Mouse (Mus musculus) B cell, adult 2 months (primary cell): ENCODE measurements at regions not wholly inside any gene's neighbourhood (a gene's known extent, or its start where the extent isn't known, plus 50 kb on each side); places are given as distances from the start of the nearest gene placed in this dataset.

Experiments used
- DNase-seq, 2 experiments: peaks; one replicate each; pipeline ENCODE4 v3.0.0; 2022

DNA sequence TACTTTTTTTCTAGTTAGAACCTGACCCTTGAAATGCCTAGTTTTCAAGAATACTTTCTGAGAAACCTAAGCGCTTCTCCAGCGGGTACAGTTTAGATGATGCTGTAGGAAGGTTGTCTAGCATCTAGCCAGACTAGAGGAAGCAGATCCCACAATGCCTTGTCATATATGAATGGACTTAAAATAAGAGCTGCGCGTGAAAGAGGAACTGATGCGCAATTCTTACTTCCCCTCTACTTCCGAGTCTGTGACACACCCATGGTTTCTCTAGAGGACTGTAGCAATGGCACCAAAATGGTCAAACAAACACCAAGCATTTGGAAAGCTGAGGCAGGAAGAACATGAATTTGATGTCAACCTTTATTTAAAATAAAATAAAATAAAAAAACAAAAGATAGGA, 167.6 kb upstream of the Tyw5 start:
- DNase-seq, result peak; percentile 17 to 24

DNA sequence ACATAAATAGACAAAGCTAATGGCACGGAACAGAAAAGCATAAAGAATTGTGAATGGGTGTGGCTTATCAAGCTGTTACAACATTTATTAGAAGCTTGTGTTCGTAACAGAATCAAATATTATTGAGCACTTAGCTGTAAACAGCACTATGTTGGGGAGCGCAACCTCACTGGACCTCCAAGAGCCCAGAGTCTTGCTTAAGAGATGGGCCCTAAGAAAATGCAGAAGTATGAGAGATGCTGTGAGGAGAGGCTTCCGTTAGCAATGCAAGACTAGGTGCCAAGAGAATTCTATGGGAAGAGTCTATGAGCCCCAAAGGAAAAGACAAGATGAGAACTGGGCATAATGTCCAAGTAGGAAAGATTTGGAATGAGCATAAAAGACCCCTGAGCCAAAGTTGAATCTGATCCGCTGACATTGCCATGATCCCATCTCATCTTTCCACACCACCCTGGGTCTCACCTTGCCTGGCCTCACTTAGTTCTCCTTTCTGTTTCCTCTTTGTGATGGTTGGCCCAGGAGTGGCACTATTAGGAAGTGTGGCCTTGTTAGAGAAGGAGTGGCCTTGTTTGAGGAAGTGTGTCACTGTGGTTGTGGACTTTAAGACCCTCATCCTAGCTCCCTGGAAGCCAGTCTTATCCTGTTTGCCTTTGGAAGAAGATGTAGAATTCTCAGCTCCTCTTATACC, 169.3 kb upstream of the Tyw5 start:
- DNase-seq, result peak; percentile 28 to 29

DNA sequence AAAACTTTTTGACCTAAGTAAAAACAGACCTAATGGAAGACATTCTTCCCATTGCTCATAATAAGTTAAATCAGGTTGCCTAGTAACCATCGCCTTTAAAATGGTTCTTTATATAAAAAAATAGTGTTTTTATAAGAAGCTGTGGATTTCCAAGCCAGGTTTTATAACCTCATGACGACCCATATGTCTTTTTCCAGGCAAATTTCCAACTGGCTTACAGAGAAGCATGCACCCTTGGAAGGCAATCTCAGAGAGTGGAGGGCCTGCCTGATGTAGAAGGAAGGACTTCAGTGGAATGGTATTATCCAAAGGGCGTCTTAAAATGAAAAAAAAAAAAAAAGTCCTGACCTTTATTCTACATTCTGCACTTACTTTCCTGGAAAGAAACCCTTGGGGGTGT, 172.2 kb upstream of the Tyw5 start:
- DNase-seq, result no peak

DNA sequence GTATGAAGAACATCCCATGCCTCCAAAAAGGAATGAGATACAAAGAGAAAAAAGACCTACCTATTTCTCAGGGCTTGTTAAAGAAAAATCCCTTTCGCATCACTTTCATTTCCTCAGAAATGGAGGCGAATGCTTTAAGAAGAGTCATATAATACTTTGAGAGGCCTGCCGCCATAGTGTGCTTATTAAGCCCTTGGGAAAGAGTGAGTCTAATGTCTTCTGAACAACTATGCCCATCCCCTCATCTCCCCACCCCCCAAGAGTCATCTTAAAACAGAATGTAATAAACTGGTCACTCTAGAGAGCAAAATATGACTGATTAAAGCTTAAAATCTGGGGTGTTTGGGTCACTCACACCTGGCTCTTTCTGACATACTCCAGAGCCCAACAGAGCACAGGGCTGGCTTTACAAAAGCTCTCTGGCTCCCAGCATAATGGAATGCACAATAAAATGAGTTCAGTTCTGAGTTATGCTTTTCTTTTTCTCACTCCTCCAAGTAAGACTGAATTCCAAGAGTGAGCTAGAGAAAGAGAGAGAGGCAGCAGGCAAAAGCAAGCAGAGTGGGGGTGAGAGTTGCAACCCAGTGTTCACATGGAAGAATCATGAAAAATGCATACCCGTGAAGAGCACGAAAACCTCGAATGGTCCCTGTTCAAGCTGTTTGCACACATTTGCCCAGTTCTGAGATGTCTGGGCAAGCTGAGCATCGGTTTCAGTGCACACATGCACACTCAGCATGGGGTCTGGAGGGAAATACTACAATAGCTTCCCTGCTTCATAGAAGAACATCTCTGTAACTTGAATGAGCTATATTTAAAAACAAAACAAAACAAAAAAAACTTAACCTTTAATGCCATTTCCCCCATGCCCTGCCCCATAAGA, 180.0 kb upstream of the Spats2l start:
- DNase-seq, result no peak

DNA sequence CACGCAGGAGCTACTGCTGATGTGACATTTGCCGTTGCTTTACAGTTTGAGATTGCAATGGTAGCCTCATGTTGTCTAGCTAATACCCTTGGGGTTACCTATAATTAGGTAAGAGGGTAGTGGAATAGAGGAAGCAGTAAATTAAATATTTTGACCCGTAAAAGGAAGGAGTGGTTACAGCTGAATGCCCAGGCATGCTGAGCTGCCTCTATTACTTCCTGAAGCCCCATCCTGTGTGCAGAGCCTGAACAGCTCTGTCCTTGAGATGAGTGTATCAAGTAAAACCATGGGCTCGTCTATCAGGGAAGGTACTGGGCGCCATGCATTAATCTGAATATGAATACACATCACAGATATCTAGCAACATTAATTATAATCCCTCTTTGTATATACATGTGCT, 179.1 kb upstream of the Spats2l start:
- peak; percentile 25 to 37 for DNase-seq

DNA sequence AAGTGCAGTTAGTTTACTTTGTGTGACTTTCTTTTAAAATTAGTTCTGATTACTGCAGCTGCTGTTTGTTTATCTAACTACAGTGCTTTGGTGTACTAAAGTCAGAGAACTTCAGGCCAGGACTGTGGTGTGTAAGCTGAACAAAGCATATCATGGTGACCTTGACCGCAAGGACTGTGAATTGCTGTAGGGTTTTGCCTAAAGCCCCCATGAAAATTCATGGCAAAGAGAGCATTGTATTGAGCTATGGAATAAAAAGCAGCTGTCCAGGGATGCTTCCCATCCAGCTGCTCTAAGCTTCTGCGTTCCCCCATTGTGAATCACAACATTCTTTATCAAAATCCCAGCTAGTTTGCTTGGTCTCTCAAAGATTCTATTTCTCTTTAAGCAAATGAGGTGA, 173.0 kb upstream of the Spats2l start:
- DNase-seq, result no peak

DNA sequence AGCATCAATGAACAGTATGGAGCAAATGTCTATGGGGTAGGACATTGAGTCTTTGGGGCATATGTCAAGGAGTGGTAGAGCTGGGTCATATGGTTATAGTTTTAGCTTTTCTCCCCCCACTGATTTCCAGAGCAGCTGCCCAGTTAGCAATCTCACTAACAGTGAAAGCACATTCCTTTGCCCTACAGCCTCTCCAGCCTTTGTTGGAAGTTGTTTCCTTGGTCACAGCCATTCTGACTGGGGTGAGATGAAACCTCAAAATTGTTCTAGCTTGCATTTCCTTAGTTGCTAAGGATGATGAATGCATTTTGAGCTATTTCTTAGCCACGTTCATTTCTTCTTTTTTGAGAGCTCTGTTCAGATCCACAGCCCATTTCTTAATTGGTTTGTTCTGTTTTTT, 168.4 kb upstream of the Spats2l start:
- DNase-seq, result no peak

DNA sequence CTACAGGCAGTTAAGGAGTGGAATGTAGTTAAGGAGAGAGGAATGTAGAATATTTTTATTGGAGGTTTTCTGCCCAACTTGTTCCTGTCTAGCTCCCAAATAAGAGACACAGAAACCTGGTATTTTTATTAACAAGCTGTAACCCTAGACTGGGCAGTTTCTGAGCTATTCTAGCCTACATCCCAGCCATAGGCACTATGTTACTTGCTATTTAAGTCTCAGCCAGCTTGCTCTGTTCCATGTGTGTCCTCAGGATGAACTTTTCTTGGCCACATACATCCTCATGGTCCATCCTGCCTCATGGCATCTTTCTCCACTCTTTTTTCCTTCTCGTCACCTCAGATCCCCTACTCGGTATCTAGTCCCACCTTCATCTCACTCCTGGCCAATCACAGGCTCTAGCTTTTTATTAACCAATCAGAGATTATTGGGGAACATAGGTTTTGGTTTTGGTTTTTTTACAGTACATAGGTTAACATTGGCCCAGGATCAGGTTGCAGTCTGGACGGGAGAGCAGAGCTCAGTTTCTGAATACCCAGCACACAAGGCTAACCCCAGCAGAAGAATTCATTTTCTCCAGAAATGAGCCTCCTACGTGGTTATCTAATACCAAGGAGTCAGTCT, 167.8 kb upstream of the Spats2l start:
- DNase-seq, result no peak

DNA sequence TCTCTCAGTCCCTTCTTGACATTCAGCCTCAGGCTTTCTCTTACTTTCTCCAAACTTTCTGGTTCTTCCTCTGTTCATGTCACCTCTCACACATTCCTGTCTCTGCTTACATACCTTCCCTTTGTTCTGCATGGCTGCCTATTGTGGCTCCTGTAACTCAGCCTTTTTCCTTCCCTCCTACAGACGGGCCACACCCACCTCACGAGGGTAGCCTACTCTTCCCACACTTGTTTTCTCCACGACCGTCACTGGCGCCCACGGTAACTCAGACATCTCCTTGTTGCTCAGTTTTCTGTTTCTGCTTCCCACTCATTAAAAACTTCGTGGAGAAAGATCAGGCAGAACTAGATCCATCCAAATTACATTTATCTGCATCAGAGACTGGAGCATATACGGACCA, 166.9 kb upstream of the Spats2l start:
- no peak for DNase-seq

DNA sequence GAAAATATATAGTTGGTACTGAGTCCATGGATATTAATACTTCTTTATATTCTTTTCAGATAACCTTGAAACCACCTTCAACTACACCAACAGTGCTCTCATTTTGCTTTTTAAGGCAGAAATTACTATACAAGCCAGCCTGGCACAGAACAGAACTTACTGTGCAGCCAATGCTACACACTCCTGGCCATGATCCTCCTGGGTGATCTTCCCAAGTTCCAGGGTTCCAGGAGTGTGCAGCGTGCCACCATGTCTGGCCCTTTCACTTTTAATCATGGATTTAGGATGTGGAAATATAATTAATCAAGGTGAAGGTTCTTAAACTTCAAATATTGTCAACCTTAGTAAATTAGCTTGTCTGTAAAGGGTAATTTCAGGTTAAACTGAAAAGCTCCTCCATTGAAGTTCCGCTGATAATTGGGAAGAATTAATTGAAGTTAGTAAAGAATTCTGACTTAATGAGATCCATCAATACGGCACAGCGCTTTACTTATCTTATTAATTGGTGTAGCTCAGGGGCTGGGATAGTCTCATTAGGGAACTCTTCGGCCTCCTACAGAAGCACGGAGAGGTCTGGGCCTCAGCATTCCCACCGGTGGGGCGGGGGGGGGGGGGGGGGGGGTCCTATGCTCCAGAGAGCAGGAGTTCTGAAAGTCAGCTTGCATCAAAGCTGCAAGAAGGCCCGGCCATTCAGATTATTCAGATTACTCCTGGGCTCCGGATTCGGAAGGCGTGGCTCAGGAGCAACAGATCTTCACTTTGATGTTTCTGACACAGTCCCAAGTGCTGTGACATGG, 166.1 kb upstream of the Spats2l start:
- no peak for DNase-seq

DNA sequence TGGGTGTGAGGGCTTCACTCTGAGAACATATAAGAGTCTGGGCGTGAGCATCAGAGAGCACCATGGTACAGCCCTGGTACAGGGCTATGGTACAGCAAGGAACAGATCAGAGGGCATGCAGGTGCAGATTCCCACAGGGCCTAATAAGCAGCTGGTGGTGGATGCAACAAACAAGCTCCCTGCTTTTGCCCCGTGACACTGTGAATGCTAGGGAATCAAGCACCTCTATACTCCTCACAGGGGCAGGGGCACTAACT, 165.6 kb upstream of the Spats2l start:
- DNase-seq, result no peak

DNA sequence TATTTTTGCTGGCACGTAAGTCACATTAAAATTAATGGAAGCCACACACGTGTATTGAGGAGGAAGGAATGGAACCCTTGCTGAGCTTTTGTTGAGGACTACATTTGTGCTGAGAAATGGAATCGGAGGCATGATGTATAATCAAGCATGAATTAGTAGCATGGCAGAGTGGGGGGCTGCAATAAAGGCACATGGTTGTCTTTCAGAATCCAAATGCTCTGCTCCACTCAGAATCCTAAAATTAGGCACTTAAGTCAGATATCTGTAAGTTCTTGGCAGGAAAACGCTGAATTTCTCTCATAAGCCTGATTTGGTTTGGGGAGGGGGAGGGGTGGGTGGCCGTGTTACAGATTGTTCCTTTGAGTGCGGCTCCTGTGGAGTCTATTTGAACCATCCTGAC, 164.7 kb upstream of the Spats2l start:
- no peak for DNase-seq

DNA sequence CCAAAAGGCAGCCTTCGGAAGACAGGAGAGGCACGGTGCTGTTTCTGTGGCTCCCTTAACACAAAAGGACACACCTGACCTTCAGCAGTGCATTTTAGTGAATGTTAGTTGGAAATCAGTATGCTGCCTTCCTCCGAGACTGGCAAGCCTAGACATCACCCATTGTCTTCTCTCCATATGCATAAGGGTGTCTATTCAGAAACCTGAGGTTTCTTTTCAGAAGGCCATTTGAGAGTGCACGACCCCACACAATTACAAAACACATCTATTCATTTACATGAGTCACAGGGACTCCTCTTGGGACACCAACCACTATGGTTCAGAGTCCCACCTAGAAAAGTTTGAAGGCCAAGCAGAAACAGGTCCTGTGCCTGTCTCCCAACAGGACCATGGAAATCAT, 161.8 kb upstream of the Spats2l start:
- no peak for DNase-seq

DNA sequence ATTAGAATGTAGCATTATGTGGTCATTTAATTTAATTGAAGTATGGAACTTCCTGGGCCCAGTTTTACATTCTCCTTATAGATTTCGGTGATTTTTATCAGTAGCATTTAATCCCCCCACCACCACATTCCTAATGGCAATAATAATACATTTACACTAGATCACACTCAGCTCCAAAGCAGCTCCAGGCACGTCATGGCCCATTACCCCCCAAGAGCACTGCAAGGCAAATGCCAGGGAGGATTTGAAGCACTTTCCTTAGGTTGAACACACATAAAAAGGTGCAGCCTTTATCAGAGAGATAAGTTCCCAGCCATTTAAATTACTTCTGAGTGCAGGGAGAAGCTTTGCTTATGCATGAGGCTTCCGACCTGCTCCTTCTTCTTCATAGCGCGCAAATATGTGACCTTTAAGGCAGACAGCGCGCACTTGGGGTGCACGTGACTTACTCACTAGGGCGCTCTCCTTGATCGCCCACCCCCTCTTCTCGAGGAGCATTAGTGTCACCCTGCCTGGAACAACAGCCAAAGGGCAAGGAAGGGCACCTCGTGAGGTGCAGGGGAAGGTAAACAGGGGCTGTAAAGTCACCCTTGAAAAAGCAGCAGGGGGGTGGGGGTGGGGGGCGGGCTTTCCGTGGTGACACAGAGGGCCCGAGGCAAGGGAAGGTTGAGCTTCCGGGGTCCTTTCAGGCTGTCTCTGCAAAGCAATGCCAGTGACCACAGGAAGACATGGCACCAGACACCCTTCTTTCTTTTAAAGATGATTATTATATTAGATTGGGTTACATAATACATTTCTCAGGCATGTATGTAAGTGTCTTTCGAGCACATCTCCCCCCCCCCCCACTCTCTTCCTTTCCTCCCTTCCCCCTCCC, 160.8 kb upstream of the Spats2l start:
- no peak for DNase-seq

DNA sequence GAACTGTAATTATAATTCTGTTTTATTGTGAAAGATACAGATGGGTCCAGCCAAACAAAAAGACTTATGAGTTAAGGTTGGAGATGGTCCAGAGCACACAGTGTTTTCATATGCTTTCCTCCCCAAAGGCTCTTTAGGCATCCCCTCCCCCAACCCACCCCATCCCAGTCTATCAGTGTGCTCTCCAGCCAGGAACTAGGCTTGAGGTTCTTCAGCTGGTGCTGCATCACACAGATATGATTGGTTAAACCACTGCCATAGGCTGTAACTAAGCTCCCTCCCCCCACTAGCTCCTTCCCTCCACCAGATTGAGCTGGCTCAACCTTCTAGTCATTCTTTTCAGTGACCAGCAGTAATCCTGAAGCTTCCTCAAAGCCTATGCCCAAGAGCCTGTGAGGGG, 158.8 kb upstream of the Spats2l start:
- no peak for DNase-seq

DNA sequence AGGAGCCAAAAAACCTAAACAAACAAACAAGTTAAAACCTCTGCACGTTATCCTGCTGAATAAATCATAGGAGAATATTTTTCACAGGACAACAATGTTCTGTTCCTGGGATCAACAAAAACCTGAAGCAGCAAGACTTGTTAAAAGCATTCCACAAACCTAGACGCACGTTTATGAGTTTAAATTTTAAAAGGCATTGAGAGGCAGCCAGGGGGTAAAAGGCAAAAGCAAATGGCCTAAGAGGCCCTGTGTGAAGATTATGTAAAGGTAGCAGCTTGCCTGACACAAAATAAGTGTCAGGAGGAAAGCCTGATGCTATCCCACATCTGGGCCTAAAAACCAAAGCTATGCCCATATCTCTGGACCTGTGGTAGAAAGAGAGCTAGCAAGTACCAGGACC, 156.6 kb upstream of the Spats2l start:
- DNase-seq, result no peak

DNA sequence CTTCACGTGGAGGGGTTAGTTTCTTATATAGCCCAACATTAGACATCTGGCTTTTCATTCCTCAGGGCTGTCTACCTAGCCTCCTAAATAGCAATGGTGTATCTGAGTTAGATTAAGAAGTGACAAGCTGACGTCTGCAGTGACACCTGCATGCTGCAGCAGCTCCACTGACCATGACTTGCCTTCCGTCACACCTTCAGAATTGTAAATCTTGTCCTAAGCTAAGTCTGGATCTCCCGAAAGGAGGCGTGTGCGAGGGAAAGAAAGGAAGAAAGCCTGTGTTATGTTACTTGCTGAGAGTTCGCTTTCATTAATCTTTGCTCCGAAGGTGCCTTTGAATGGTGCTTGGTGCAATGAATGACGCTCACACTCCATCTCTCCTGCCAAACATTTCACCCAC, 151.4 kb upstream of the Spats2l start:
- DNase-seq, result no peak

DNA sequence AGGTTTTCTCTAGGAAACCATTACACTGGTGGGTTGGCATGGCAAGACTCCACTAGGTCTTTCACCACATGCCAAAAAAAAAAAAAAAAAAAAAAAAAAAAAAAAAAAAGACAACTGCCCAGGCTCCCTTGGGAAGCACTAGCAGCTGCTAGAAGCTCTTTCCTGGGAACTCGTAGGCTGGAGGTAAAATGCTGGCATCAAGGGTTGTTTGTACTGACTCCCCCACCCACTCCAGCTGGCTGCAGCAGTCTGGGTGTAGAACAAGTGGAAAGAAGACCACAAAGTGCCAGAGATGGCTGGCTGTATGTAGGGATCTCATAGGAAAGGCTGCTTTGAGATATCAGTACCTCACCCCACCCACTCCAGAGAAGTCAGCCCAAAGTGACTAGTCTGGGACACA, 140.0 kb upstream of the Spats2l start:
- DNase-seq, result no peak

DNA sequence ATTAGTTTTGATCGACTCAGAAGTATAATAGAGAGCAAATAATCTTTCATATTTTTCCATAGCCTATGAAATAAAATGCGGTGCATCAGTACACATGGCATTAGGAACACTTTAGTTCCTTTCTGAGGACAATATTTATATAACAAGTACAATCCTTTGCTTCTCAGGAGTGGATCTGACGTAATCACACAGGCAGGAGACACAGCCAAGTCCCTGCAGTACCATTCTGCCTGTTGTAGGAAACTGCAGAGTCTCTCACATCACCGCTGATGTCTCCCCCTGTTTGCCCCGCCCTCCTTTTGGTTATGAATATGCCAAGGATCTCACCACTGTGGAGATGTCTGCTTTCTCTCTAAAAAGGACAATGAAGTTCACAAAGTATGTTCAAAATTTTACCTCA, 131.8 kb upstream of the Spats2l start:
- DNase-seq, result no peak

DNA sequence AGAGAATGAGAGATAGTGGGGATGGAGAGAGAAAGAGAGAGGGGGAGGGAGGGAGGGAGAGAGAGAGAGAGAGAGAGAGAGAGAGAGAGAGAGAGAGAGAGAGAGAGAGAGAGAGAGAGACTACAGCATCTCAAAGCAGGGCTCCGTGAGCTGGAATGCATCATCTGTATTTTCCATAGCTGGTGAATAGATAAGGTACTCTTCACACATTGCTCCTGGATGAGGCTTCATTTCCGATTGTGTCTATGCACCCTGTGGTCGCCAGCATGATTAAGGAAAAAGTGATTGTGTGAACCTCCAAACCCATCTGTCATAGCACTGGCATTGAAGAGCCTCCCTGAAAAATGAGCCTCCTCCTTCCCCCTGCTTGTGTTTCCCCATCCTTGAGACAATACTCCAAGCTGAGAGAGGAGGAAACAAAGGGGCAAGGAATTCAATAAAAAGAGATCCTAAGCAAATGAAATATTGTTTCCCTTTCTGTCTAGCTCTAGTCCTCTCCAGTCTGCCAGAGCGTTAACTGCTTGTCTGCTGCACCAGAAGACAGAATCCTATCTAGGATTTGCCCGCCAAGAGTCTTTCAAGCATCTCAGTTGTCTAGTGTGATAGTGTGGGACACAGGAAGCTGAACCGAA, 130.4 kb upstream of the Spats2l start:
- DNase-seq, result no peak

DNA sequence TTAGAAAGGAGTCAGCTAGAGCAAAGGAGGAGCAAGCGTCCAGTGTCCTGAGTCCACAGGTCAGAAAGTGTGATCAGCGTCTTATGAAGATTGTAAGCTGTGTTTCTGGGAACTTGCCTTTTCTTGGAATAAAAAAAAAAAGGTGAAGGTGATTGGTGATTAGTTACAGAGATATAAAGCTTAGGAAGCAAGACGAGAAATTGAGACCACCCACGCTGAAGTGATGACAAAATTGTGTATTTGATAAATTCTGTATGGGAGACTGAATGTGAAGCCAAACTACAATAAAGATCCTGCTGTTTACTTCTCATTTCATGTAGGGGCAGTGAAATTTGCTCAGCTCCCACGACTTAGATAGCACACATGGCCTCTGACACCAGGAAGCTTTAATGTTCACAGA, 109.0 kb upstream of the Spats2l start:
- DNase-seq, result no peak

DNA sequence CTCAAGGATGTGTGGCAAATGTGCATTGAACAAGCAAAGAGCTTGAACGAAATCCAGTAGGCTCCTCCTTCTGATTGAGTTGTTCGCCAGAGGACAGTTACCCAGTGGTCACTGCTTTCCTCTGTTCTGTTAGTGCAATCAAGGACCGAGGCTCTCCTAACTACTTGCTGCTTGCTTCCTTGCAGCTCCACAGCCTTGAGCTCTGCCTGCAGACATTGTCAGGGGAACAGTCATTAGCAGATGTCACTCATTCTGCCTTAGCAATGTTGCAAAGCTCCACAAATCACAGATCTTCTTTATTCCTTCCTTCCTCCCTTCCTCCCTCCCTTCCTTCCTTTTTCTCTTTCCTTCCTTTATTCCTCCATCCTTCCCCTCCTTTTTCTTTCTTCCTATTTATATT, 108.2 kb upstream of the Spats2l start:
- DNase-seq, result no peak
